Mouse (Mus musculus): ENCODE data around the gene Mtmr4. TPM values are rescaled to one million over a fixed set of nuclear protein-coding genes. Genes with fewer than 3 reads are reported as not detected.

Gene Mtmr4
- total RNA-seq (2023): 10 to 100 TPM; 54.9 to 64.4 TPM

DNA sequence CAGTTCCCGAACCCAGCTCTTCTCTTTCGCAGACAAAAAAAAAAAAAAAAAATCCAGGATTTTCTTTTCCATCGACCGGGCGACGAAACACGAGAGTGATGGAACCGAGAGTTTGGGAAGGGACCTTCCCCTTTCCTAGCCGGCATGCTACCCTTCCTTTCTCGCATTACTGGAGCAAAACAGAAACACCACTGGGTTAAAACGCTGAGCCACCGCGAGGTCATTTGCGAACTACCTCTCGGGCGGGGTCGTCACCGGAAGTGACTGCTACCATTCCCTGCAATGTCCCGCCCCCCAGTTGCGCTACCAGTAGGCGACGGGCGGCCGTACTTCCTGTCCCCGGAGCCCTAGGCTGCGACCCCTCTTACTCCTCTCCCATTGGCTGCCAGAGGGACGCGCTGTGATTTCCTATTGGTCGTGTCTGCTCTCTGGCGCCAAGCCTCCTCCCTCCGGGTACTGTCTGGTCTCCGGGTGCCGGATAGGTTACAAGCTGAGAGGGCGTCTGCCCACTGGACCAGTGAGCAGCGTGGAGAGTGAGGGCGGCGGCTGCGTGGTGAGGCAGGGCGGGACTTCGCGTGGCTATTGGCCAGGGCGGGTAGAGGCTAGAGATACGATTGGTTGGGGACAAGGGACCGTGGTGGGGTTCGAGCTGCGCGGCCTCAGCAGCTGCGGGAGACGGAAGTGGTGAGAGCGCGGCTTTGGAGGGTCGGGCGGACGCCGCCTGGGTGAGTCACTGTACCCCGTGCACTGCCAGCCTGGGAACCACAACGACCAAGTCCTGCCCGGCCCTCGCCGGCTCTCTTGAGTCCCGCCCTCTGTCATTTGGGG, at the start of gene Mtmr4:
Mtmr4 (plus strand) TSS at position 637 of the 828 bp plus-strand sequence.

DNA sequence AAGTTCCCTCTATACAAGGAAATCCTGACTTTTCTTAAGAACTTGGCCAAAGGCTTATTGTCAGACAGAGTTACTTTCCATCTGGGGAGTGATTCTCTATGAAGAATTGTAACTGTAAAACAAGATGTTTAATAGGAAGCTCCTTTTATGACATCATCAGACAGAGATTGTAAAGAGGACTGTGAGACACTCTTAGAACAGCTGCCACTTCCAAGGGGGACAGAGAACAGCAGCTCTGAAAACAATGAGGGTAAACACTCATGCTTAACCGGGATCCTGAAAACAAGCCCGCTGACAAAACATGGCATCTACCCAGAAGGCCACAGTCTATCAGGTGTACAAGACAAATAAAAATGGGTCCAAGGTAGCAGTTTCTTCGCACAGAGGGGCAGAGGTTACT, 25.5 kb upstream of the Mtmr4 start, which contains the start of gene Gm11492:
Gm11492 (plus strand) TSS at position 153 of the 400 bp plus-strand sequence.

DNA sequence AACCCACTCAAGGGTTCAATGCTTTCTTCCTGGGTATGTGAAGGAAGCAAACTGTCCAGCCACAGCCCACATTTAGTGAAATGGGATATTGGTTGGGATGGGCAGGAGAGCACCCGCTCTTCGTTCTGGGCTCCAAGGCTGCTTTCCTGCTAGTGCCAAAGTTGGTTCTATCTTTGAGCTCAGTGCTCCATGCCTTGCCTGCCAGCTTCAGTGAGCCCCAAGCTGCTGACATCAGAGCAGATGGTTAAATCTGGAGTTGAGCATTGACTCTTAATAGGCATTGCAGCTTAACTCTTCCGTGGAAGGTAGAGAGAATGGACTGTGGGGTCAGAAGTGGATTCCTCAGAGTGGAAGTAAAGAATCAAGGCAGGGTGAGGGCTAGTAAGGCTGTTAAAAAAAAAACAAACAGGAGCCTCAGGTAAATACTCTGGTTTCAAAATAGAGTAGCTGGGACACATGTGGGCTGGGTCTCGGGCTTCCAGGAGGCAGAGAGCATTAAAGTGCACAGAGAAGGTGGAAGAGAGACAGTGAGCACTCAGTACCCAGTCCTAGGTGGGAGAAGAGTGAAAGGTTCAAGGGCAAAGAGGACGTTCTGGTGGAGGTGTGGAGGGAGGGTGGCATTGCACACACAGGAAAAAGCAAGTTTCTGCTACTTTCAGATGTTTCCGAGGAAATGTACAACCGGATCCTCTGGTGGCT, 23.6 kb upstream of the Mtmr4 start, which contains the start of gene Sept4:
Sept4 (plus strand) TSS at position 649 of the 699 bp plus-strand sequence.

DNA sequence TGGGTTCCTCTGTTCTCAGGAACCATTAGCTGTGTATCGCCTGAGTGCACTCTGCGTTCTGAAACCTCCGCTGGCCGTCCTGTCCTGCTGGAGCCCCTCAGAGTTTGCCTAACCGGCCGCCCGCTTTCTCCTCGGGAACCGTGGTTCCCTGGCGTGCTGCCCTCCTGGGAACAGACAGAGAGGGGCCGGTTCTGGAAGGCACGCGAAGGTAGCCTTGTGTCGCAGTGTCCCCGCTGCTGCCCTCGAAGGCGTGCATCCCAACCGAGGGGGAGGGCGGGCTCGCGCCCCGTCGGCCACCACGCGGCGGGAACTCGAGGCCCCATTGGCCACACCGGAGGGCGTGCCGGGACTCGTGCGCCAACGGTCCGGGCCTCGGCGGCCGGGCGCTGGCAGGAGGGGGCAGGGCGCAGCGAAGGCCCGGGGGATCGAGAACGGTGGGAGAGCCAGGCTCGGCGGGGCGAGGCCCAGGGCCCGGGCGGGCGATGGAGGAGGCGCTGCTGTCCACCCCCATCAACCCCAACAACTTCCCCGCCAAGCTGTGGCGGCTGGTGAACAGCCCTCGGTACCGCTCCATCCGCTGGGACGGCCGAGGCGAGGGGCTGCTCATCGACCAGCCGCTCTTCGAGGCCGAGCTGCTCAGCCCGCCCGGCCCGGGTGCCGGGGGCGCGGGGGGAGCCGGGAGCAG, 25.0 kb downstream of the Mtmr4 start, which contains the start of gene Hsf5:
Hsf5 (plus strand) TSS at position 375 of the 685 bp plus-strand sequence.

DNA sequence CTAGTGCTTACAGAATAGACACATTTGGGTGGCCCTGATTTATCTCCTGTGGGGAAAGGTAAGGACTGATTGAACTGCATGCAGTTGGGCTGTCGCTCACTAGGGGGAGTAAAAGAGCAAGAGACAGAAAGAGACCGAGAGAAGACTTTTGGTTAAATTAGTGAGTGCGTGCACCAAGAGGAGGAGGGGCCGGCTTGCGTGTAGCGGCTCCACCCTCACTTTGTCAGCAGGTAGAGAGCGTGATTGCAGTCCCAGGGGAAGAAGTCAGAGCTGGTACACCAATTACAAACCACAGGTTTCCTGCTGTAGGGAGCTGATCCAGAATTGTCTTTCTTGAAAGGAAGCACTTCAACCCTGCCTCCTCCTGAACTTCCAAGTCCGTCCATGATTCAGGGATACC, 70.4 kb downstream of the Mtmr4 start, which contains the start of gene Rnf43:
Rnf43 (plus strand) TSS at position 316 of the 400 bp plus-strand sequence.

Other genes with a start within 250 kb of the Mtmr4 start
- 1 to 10 TPM; 7.1 to 9.6 TPM for gene Ppm1e, start 233.1 kb upstream of the Mtmr4 start, total RNA-seq (2023)
- gene Rad51c, start 187.2 kb upstream of the Mtmr4 start, total RNA-seq (2023): 1 to 10 TPM; 8.1 to 8.8 TPM
- under 1 TPM; 0.78 to 0.86 TPM for gene Tex14, start 187.1 kb upstream of the Mtmr4 start, total RNA-seq (2023)
- not detected for gene Gm11492, start 25.5 kb upstream of the Mtmr4 start, total RNA-seq (2023)
- gene Sept4, start 23.3 kb upstream of the Mtmr4 start, total RNA-seq (2023): 1 to 10 TPM in 1 of 2 experiments, under 1 TPM in 1; 0.58 to 1.9 TPM
- under 1 TPM in 1 of 2 experiments, not detected in 1; 0.30 TPM for gene Hsf5, start 25.0 kb downstream of the Mtmr4 start, total RNA-seq (2023)
- 1 to 10 TPM; 5.3 to 6.3 TPM for gene Rnf43, start 70.6 kb downstream of the Mtmr4 start, total RNA-seq (2023)
- gene Supt4a, start 145.4 kb downstream of the Mtmr4 start, total RNA-seq (2023): 100 to 1,000 TPM; 125 to 140 TPM
- 10 to 100 TPM in 1 of 2 experiments, 1 to 10 TPM in 1; 9.1 to 10.2 TPM for gene Tspoap1, start 168.4 kb downstream of the Mtmr4 start, total RNA-seq (2023)
- gene Mpo, start 201.4 kb downstream of the Mtmr4 start, total RNA-seq (2023): not detected
- not detected for gene Lpo, start 236.1 kb downstream of the Mtmr4 start, total RNA-seq (2023)